Mouse (Mus musculus) limb, embryonic 10.5 days (tissue): Measurements from ENCODE around the gene Hsd17b2. TPM values are rescaled to one million over a fixed set of nuclear protein-coding genes. Genes with fewer than 3 reads are reported as not detected.
A peak's percentile ranks its signal among the peaks of the same experiment; 100 is the strongest.

Source experiments
- DNase-seq: peaks from one replicate; pipeline ENCODE4 v3.0.0-alpha.2; 2017; ENCODE audit warnings: low spot score
- H3K27ac ChIP-seq: fragments of 300-500 bp; sonication (generic); 2 replicates; pipeline ENCODE4 v1.5.1; 2016; ENCODE audit warnings: mild to moderate bottlenecking
- H3K27me3 ChIP-seq: fragments of 300-500 bp; sonication (generic); 2 replicates; pipeline ENCODE4 v1.6.1; 2016; ENCODE audit warnings: low read depth, mild to moderate bottlenecking; ENCODE audit not compliant: poor library complexity, severe bottlenecking
- H3K36me3 ChIP-seq: fragments of 300-500 bp; sonication (generic); 2 replicates; pipeline ENCODE4 v1.6.1; 2016; ENCODE audit warnings: mild to moderate bottlenecking, moderate library complexity
- H3K4me1 ChIP-seq: fragments of 300-500 bp; sonication (generic); 2 replicates; pipeline ENCODE4 v1.6.1; 2016
- H3K4me3 ChIP-seq: fragments of 300-500 bp; sonication (generic); 2 replicates; pipeline ENCODE4 v1.5.1; 2016; ENCODE audit warnings: mild to moderate bottlenecking, moderate library complexity
- H3K9me3 ChIP-seq: fragments of 300-500 bp; sonication (generic); replicated peaks from 2 replicates; pipeline ENCODE4 v1.6.1; 2016; ENCODE audit warnings: mild to moderate bottlenecking
- WGBS: fragments of 180-500 bp; shearing (Covaris S2); methylation state at CpG from one replicate; pipeline ENCODE4 v1.1.7; 2016; 5-methylcytosine and 5-hydroxymethylcytosine counted together
- polyA plus RNA-seq: library from polyadenylated mRNA; unstranded; fragments of >200 nt; fragmentation: Nextera tagmentation; extraction: Ambion mirVana; gene quantifications from 2 replicates; pipeline ENCODE4 v1.2.1, GENCODE M21; 2016

Hsd17b2 gene
- polyA plus RNA-seq, 1 experiment from 2014 or later: not detected

DNA sequence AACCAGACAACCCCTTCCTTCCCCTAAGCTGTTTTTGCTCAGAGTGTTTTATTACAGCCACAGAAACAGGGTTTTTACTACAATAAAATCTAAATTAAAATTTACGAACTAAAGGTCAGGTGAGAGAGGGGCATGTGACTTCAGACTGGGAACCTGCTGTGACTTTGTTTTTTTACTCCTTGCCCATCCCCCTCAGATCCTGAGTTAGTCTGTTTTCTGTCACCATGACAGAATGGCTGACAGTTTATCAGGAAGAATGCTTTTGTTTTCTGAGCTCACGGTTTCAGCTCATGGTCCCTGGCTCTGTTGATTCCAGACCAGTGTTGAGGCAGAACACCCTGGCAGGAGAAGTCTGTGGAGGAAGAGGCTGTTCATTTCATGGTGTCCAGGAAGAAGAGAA is 47.7 kb downstream of the Hsd17b2 start:
- H3K36me3 ChIP-seq: no peaks in the 10 kb centered on the region
- no peaks in the 10 kb centered on the region for H3K9me3 ChIP-seq
- WGBS: 44% methylated on average over 2 of the region's 2 CpGs
- H3K27me3 ChIP-seq: no peaks in the 10 kb centered on the region
- no peak overlapping the region for H3K4me3 ChIP-seq
- no peak overlapping the region for H3K27ac ChIP-seq
- no peak for DNase-seq
- H3K4me1 ChIP-seq: peaks cover 21% of the 10 kb centered on the region; the same call in 1 of the 2 replicates

- H3K36me3 ChIP-seq: no peaks in the 10 kb centered on the region
- no peak for DNase-seq
- H3K27ac ChIP-seq: no peak overlapping the region
- WGBS: 85% methylated on average over 11 of the region's 11 CpGs
- no peaks in the 10 kb centered on the region for H3K4me1 ChIP-seq
- no peaks in the 10 kb centered on the region for H3K27me3 ChIP-seq
- no peaks in the 10 kb centered on the region for H3K9me3 ChIP-seq
- no peak overlapping the region for H3K4me3 ChIP-seq
Measured at GRCm38 (mm10) chr8:117757900-117758299, 56.2 kb downstream of the Hsd17b2 start.

- H3K9me3 ChIP-seq: no peaks in the 10 kb centered on the region
- H3K36me3 ChIP-seq: no peaks in the 10 kb centered on the region
- no peak overlapping the region for H3K27ac ChIP-seq
- peaks cover 5% of the 10 kb centered on the region; the same call in 1 of the 2 replicates for H3K4me1 ChIP-seq
- no peak overlapping the region for H3K4me3 ChIP-seq
- 90% methylated on average over 6 of the region's 6 CpGs for WGBS
- DNase-seq: no peak
- H3K27me3 ChIP-seq: no peaks in the 10 kb centered on the region
Measured at GRCm38 (mm10) chr8:117762776-117763175, 61.1 kb downstream of the Hsd17b2 start.

DNA sequence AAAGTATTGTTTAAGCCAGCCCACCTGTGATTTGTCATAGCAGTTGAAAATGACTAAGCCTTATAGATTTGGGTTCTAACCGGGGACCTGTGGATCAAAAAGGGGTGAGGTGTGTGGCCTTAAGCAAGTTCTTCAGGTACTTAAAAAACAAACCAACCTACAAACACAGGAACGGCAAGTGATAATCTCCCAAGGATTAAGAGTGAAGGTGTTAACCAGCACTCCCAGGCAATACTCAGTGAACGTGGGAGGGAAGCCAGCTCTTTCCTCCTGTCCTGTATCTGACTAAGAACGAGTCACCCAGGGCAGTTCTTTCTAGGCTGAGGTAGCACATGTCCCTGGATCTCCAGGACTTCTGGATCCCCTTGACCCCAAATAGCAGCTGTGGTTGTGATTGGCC is 62.9 kb downstream of the Hsd17b2 start:
- no peaks in the 10 kb centered on the region for H3K27me3 ChIP-seq
- 65% methylated on average over 4 of the region's 4 CpGs for WGBS
- no peak overlapping the region for H3K4me3 ChIP-seq

DNA sequence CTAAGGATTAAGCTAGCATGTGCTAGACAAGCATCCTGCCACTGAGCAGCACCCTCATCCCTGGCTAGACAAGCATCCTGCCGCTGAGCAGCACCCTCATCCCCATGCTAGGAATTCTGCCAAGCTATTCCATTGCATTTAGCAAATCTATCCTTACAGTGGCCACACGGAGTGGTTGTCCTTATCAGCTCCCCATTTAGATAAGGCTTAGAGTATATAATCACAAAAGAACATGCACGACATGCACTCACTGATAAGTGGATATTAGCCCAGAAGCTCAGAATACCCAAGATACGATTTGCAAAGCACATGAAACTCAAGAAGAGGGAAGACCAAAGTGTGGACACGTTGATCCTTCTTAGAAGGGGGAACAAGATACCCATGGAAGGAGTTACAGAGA is 64.2 kb downstream of the Hsd17b2 start:
- Histone ChIP-seq H3K27ac (no peak overlapping the region), H3K4me3 (no peak overlapping the region), H3K36me3 (no peaks in the 10 kb centered on the region), H3K27me3 (no peaks in the 10 kb centered on the region), H3K4me1 (peaks cover 5% of the 10 kb centered on the region; the same call in 1 of the 2 replicates), H3K9me3 (no peaks in the 10 kb centered on the region)
- no peak for DNase-seq
- 80% methylated on average over 5 of the region's 5 CpGs for WGBS

More for the DNA sequence above, 62.9 kb downstream of the Hsd17b2 start:
- no peak for DNase-seq
- Histone ChIP-seq H3K36me3 (no peaks in the 10 kb centered on the region), H3K9me3 (no peaks in the 10 kb centered on the region), H3K4me1 (peaks cover 5% of the 10 kb centered on the region; the same call in 1 of the 2 replicates), H3K27ac (no peak overlapping the region)

DNA sequence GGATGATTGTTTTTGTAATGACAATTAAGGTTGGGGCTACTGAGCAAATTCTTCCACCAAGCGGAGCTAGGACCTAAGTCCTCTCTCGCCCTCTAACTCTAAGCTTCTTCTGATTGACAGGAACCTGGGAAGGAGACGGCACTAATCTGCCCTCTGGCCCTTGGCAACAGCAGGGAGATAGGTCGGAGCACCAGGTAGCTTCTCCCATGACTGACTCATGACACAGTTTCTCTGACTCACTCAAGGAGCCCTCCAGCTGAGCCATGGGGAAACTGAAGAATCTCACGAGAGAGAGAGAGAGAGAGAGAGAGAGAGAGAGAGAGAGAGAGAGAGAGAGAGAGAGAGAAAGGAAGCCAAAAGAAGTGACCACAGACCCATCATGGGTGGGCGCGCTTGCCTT is 67.3 kb downstream of the Hsd17b2 start:
- Histone ChIP-seq H3K9me3 (no peaks in the 10 kb centered on the region), H3K27ac (no peak overlapping the region), H3K4me1 (peaks cover 5% of the 10 kb centered on the region; the same call in 1 of the 2 replicates), H3K27me3 (no peaks in the 10 kb centered on the region), H3K36me3 (no peaks in the 10 kb centered on the region), H3K4me3 (no peak overlapping the region)
- no peak for DNase-seq
- 75% methylated on average over 7 of the region's 7 CpGs for WGBS

GRCm38 (mm10) chr8:117771115-117771836 is 69.6 kb downstream of the Hsd17b2 start:
- 82% methylated on average over 9 of the region's 9 CpGs for WGBS
- H3K36me3 ChIP-seq: no peaks in the 10 kb centered on the region
- H3K4me3 ChIP-seq: no peak overlapping the region
- H3K27me3 ChIP-seq: no peaks in the 10 kb centered on the region
- 0 out of 2 replicates have a peak, but pooled peaks cover 7% of the 10 kb centered on the region for H3K4me1 ChIP-seq
- no peak overlapping the region for H3K27ac ChIP-seq
- no peaks in the 10 kb centered on the region for H3K9me3 ChIP-seq
- DNase-seq: no peak

DNA sequence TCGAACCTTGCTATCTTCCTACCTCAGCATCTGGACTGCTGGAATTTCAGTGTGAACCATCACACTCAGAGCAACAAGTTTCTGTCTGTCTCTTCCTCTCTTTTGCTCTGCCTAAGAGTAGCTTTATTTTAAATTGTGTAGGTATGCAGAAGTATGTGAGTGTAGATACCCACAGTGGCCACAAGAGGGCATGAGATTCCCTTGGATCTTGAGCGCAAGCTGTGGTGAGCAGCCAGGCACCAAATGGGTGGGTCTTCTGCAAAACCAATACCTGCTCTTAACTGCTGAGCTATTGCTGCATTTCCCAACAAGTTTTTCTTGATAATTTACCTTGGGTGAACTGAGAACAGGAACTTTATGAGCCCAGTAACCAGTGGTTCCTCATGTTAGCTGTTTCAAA is 70.4 kb downstream of the Hsd17b2 start:
- DNase-seq: peak; percentile 62
- Histone ChIP-seq H3K27ac (no peak overlapping the region), H3K27me3 (no peaks in the 10 kb centered on the region), H3K4me3 (no peak overlapping the region), H3K9me3 (no peaks in the 10 kb centered on the region), H3K4me1 (0 out of 2 replicates have a peak, but pooled peaks cover 7% of the 10 kb centered on the region), H3K36me3 (no peaks in the 10 kb centered on the region)
- WGBS: 69% methylated on average over 2 of the region's 2 CpGs

DNA sequence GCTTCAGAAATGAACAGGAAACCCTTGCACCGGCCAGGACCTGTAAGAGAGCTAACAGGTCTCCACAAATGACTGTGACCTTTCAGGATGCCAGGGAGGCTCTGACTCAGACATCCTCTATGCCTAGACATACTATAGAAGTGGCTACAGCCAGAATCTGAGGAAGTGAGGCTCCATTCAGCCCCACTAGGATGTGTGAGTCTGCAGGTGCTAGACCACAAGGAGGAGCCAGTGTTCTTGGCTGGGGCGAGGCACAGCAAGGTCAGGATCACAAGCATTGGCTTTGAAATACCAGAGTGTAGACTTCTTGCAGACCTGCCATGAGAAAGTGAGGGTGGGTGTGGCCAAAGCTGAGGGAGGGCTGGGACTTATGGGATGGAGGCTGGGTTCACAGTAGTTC is 70.9 kb downstream of the Hsd17b2 start:
- no peak overlapping the region for H3K4me3 ChIP-seq
- no peak for DNase-seq
- 56% methylated on average over 2 of the region's 2 CpGs for WGBS

DNA sequence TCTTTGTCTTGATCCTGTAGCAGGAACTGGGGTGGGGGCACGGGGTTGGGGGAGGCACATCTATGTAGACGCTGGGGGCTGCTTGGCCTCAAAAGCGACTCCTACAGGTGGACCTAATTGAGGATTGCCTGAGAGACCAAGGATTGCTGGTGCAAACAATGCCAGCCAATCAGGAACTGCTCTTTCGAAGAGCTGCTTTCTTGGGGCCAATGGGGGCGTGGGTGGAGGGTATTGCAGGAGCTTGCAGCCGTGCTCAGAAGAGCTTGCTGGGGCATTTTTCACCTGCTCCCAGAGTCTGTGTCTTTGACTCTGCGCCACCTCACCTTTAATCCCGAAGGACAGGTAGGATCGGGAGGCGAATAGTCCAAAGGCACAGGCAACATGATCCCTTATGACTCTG is 73.9 kb downstream of the Hsd17b2 start:
- DNase-seq: no peak
- Histone ChIP-seq H3K27ac (no peak overlapping the region), H3K27me3 (no peaks in the 10 kb centered on the region), H3K4me1 (0 out of 2 replicates have a peak, but pooled peaks cover 7% of the 10 kb centered on the region), H3K36me3 (no peaks in the 10 kb centered on the region), H3K9me3 (no peaks in the 10 kb centered on the region), H3K4me3 (no peak overlapping the region)
- WGBS: 42% methylated on average over 10 of the region's 10 CpGs

More for the DNA sequence above, 70.9 kb downstream of the Hsd17b2 start:
- Histone ChIP-seq H3K27me3 (no peaks in the 10 kb centered on the region), H3K9me3 (no peaks in the 10 kb centered on the region), H3K36me3 (no peaks in the 10 kb centered on the region), H3K27ac (no peak overlapping the region), H3K4me1 (0 out of 2 replicates have a peak, but pooled peaks cover 7% of the 10 kb centered on the region)

- WGBS: 84% methylated on average over 10 of the region's 10 CpGs
- H3K36me3 ChIP-seq: no peaks in the 10 kb centered on the region
- H3K27ac ChIP-seq: no peak overlapping the region
- no peak overlapping the region for H3K4me3 ChIP-seq
- H3K27me3 ChIP-seq: no peaks in the 10 kb centered on the region
- DNase-seq: no peak
- H3K9me3 ChIP-seq: no peaks in the 10 kb centered on the region
- 0 out of 2 replicates have a peak, but pooled peaks cover 7% of the 10 kb centered on the region for H3K4me1 ChIP-seq
Measured at GRCm38 (mm10) chr8:117776075-117776474, 74.4 kb downstream of the Hsd17b2 start.

- H3K36me3 ChIP-seq: no peaks in the 10 kb centered on the region
- WGBS: 79% methylated on average over 11 of the region's 11 CpGs
Measured at GRCm38 (mm10) chr8:117778531-117779322, 77.0 kb downstream of the Hsd17b2 start.

GRCm38 (mm10) chr8:117779344-117779743 is 77.6 kb downstream of the Hsd17b2 start:
- no peak for DNase-seq
- Histone ChIP-seq H3K27me3 (no peaks in the 10 kb centered on the region), H3K27ac (no peak overlapping the region), H3K36me3 (no peaks in the 10 kb centered on the region), H3K9me3 (no peaks in the 10 kb centered on the region), H3K4me1 (peaks cover 12% of the 10 kb centered on the region; the same call in 1 of the 2 replicates), H3K4me3 (no peak overlapping the region)
- WGBS: 88% methylated on average over 6 of the region's 6 CpGs

More at GRCm38 (mm10) chr8:117778531-117779322, 77.0 kb downstream of the Hsd17b2 start:
- DNase-seq: no peak
- no peaks in the 10 kb centered on the region for H3K9me3 ChIP-seq
- peaks cover 12% of the 10 kb centered on the region; the same call in 1 of the 2 replicates for H3K4me1 ChIP-seq
- H3K27ac ChIP-seq: no peak overlapping the region
- H3K27me3 ChIP-seq: no peaks in the 10 kb centered on the region
- no peak overlapping the region for H3K4me3 ChIP-seq
